Mouse (Mus musculus): ENCODE results near the gene Gm6020. TPM values are rescaled to one million over a fixed set of nuclear protein-coding genes. Genes with fewer than 3 reads are reported as not detected.

The Gm6020 gene
- polyA plus RNA-seq, 1 experiment from 2014 or later, result not detected

DNA sequence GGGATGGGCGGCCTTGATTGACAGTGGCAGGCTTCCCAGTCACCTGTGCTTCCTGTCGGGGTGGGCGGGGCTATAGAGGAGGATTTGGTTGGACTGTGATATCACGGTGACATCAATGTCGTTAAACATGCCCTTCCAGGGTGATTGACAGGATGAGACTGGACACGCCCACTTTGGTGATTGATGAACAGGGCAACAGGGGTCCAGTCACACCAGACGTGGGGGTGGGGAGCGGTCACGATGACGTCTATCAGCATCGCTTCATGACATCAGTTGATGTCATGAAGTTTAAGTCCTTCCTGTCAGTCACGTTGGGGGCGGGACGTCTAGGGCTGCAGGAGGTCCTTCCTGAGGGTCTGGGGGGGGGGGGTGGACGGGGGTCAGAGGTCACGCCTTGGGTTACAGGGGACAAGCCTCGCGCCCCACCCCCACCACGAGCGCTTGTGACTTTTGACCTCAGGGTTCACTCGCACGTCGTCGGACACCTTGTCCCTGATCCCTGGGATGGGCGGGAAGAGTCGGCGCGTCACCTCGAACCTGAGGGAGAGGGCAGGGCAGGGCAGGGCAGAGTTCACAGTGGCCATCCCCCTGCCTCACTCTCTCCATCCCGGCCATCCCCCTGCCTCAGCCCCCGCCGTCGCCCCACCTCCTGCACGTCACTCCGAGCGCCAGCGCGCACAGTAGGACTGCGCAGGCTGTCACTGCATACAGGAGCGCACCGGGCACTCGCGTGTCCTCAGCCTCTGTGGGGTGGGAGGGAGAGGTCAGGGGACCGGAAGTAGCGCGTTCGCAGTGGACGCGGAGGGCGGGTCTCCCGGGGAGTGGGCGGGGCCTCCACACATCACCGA, 41.2 kb downstream of the Gm6020 start:
- peak overlapping the region; percentile 93 for H3K27ac ChIP-seq
- ATAC-seq (replicated peaks), result peak; percentile 35
- no peaks in the 10 kb centered on the region for H3K27me3 ChIP-seq (replicated peaks)
- H3K4me3 ChIP-seq, result peak overlapping the region; percentile 57
- H3K9me3 ChIP-seq, result no peaks in the 10 kb centered on the region
- H3K4me2 ChIP-seq, result peak overlapping the region; percentile 71
- 33% methylated on average over 51 of the region's 53 CpGs for WGBS
- no peaks in the 10 kb centered on the region for H3K36me3 ChIP-seq (replicated peaks)
- peaks cover 7% of the 10 kb centered on the region; the same call in 1 of the 2 replicates for H3K4me1 ChIP-seq
- peak overlapping the region; percentile 29; the same call in 1 of the 2 replicates for H3K9ac ChIP-seq

DNA sequence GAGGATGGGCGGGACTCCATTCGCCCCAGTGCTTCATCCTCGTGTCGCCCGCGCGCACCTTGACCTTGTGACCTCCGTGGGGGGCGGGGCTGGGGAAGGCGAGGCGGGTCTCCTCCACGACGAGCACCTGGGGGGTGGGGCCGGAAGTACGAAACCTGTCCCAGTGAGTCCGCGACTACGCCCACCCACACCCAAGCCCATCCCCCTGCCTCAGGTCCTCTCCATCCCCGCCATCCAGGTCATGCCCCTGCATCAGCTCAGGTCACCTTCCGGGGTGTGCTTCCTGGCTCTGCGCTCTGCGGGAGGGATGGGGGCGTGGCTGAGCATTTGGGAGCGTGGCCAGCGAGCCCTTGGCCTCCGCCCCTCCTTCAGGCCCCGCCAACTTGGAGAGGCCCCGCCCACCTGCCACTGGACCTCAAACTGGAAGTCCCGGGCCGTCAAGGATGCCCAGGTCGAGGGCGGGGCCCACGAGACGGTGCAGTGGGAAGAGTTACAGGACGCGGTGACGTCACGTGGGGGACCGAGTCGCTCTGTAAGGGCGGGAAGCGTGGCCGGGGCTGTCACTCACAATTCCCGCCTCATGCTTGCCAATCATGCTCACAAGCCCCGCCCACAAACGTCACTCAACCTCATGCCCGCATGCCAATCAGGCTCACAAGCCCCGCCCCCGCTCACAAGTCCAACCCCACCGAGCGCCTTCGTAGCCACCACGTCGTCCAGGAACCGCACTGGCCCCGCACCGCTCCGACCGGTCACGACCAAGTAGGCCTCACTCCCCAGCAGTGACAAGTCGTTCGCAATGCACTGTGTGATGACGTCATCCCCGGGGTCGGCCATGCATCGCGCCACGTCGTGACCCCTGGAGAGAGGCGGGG, 42.1 kb downstream of the Gm6020 start:
- peak; percentile 76 for ATAC-seq (replicated peaks)
- peak overlapping the region; percentile 44 for H3K9ac ChIP-seq
- H3K27ac ChIP-seq, result peak overlapping the region; percentile 93
- H3K9me3 ChIP-seq, result no peaks in the 10 kb centered on the region
- peak overlapping the region; percentile 71 for H3K4me2 ChIP-seq
- H3K4me3 ChIP-seq, result peak overlapping the region; percentile 57
- peaks cover 7% of the 10 kb centered on the region; the same call in 1 of the 2 replicates for H3K4me1 ChIP-seq
- H3K27me3 ChIP-seq (replicated peaks), result no peaks in the 10 kb centered on the region
- no peaks in the 10 kb centered on the region for H3K36me3 ChIP-seq (replicated peaks)
- 4% methylated on average over 70 of the region's 70 CpGs for WGBS

DNA sequence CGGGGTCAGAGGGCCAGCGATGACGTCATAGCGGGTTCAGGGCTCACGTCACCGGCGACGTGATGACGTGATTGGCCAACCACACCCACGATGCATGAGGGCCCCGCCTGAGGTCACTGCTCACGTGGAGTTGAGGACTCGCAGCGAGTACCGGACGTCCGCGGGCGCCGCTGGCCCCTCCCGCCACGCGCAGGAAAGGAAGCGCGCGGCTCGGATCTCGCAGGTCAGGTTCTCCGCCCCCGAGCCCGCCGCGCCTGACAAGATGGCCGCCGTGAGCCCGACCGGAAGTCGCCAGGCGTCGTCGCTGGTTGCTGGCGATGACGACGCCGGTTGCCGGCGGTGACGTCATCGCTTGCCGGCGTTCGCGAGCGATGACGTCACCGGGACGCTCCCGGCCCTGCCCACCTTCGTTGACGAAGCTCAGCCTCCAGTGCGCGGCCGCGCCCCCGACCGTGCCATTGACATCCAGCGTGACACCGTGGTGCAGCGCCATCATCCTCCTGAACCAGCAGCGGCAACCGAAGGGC, 42.8 kb downstream of the Gm6020 start:
- WGBS, result 2% methylated on average over 70 of the region's 71 CpGs
- Histone ChIP-seq H3K9ac (peak overlapping the region; percentile 26), H3K4me2 (peak overlapping the region; percentile 71), H3K4me3 (peak overlapping the region; percentile 57), H3K9me3 (no peaks in the 10 kb centered on the region), H3K27ac (peak overlapping the region; percentile 93), H3K4me1 (peaks cover 7% of the 10 kb centered on the region; the same call in 1 of the 2 replicates), H3K27me3 (replicated peaks) (no peaks in the 10 kb centered on the region), H3K36me3 (replicated peaks) (no peaks in the 10 kb centered on the region)
- ATAC-seq (replicated peaks), result peak; percentile 67

- H3K4me1 ChIP-seq, result peaks cover 7% of the 10 kb centered on the region; the same call in 1 of the 2 replicates
- H3K9me3 ChIP-seq, result no peaks in the 10 kb centered on the region
- no peaks in the 10 kb centered on the region for H3K36me3 ChIP-seq (replicated peaks)
- H3K4me2 ChIP-seq, result peak overlapping the region; percentile 71
- H3K27me3 ChIP-seq (replicated peaks), result no peaks in the 10 kb centered on the region
- ATAC-seq (replicated peaks), result peak; percentile 90
- H3K4me3 ChIP-seq, result peak overlapping the region; percentile 57
- peak overlapping the region; percentile 93 for H3K27ac ChIP-seq
- H3K9ac ChIP-seq, result peak overlapping the region; percentile 46
- 3% methylated on average over 70 of the region's 71 CpGs for WGBS
Observed at GRCm38 (mm10) chr19:61226928-61227854, 43.5 kb downstream of the Gm6020 start.

DNA sequence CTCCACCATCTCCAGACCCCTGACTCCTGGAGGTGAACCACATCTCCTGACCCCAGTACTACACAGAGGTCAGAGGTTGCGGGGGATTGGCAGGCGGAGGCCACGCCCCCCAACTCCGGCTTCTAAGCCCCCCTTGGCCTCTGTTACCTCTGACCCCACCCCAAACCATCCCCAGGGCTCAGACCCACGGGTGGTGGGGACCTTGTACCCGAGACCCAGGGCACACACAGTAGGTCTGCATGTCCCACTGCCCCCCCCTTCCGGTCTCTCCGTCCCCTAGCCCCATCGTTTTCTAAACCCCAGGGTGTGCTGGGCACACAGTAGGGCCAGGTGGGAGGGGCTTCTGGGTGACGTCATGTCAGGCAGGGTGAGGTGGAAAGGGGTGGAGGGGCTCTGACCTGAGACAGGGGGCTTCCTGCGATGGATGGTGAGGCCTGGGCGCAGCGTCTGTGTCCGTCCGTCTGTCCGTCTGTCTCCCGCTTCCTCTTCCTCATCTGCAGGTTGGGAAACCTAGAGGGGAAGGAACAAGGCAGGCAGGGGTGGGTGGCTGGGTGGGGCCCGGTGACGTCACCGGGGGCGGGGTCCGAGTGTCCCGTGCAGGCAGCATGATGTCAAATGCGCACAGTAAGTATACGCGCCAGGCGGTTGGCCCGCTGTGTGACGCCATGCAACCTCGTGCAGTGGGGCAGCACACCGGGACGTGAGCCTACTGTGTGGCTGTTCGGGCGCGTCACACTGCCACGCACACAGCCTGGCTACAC, 44.4 kb downstream of the Gm6020 start, which contains the start of gene Csf2ra:
TSS of gene Csf2ra (minus strand) at position 489 of the 761 bp plus-strand sequence.
- Histone ChIP-seq H3K4me3 (peak within 1 kb of the TSS; percentile 57), H3K4me1 (peaks cover 7% of the 10 kb centered on the region; the same call in 1 of the 2 replicates), H3K9me3 (no peaks in the 10 kb centered on the region), H3K27me3 (replicated peaks) (no peaks in the 10 kb centered on the region), H3K4me2 (peak within 1 kb of the TSS; percentile 71), H3K9ac (peak within 1 kb of the TSS; percentile 46), H3K27ac (peak within 1 kb of the TSS; percentile 93), H3K36me3 (replicated peaks) (no peaks in the 10 kb centered on the region)
- ATAC-seq (replicated peaks), result no peak
- WGBS, result 56% methylated on average over 36 of the region's 36 CpGs

Other genes starting within 250 kb of the Gm6020 start
- 46.3 and 48.5 TPM in 2 replicates for gene Zfp950, start 43.0 kb upstream of the Gm6020 start, polyA plus RNA-seq (2015; fragmentation: Nextera tagmentation; extraction: Ambion mirVana)
- 0.22 TPM in 1 of 2 replicates, not detected in the other for gene Gm7102, start 7.6 kb upstream of the Gm6020 start, polyA plus RNA-seq (2015; fragmentation: Nextera tagmentation; extraction: Ambion mirVana)
- gene Csf2ra, start 44.5 kb downstream of the Gm6020 start, polyA plus RNA-seq (2015; fragmentation: Nextera tagmentation; extraction: Ambion mirVana), result 63.1 and 78.9 TPM in 2 replicates
- not detected in 2 replicates for gene Gm21060, start 113.2 kb downstream of the Gm6020 start, polyA plus RNA-seq (2015; fragmentation: Nextera tagmentation; extraction: Ambion mirVana)

Data from midbrain, embryonic 15.5 days (tissue).